Mouse (Mus musculus): Measurements from ENCODE around the gene Polr1d. TPM values are rescaled to one million over a fixed set of nuclear protein-coding genes. Genes with fewer than 3 reads are reported as not detected.

The Polr1d gene
- polyA plus RNA-seq, 1 experiment from 2014 or later: 114 TPM

DNA sequence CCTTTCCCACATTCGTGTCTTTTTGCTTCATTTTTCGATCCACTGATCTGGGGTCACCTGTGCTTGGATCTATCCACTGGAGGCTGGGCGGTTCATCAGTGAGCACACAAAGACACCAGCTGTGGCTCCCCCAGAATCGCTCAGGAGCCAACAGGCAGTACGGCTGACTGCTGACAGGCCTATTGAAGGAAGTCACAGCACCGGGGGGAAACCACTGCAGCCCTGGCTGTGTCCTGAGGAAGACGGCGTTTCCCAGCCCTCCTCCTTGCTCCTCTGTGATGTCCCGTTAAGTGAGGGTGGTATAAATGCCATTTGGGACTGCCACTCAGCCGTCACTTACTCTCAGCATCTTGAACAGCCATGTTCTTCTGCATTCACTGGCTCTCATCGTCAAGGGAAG, 30.9 kb upstream of the Polr1d start:
- no peak overlapping the region for H3K27ac ChIP-seq (replicated peaks)

DNA sequence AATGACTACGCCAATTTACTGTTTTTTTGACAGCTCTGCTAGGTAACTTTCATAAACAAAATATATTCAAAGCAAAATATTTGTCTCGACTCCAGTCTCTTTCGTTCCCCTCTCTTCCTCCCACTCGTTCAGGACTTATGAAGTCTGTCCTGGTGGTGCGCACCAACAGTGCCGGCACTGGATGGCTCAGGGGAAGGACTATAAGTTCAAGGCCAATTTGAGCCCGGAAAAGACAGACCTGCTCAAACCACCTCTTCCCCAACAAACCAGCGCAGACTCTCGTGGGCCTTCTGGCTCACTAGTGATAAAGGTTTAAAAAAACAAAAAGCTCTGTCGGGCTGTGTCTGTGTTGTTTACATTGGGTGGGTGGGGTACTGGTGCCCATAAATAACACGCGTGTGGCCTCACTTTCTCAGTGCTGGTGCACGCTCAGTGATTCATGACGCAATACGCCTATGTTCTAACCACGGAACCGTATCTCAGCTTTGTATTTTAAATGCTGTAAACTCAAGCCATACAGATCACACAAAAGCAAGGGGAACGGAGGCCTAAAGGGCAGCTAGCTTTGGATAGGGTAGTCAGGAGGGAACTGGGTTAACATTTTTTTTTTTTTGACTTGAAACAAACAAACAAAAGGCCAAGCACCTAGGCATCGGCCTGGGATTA, 27.2 kb upstream of the Polr1d start:
- ATAC-seq (replicated peaks): no peak
- no peak overlapping the region for H3K4me2 ChIP-seq (replicated peaks)
- H3K36me3 ChIP-seq: no peaks in the 10 kb centered on the region
- no peaks in the 10 kb centered on the region for H3K27me3 ChIP-seq
- no peak overlapping the region for H3K9ac ChIP-seq (replicated peaks)
- H3K4me1 ChIP-seq: peaks cover 15% of the 10 kb centered on the region
- H3K4me3 ChIP-seq: no peak overlapping the region
- no peaks in the 10 kb centered on the region for H3K9me3 ChIP-seq
- WGBS: 90% methylated on average over 19 of the region's 19 CpGs
- no peak overlapping the region for H3K27ac ChIP-seq (replicated peaks)

More for the DNA sequence above, 30.9 kb upstream of the Polr1d start:
- 54% methylated on average over 11 of the region's 11 CpGs for whole genome bisulfite sequencing
- Histone ChIP-seq H3K9me3 (no peaks in the 10 kb centered on the region), H3K4me1 (peaks cover 29% of the 10 kb centered on the region), H3K9ac (replicated peaks) (no peak overlapping the region), H3K4me2 (replicated peaks) (no peak overlapping the region), H3K36me3 (no peaks in the 10 kb centered on the region), H3K4me3 (no peak overlapping the region), H3K27me3 (no peaks in the 10 kb centered on the region)
- no peak for ATAC-seq (replicated peaks)

DNA sequence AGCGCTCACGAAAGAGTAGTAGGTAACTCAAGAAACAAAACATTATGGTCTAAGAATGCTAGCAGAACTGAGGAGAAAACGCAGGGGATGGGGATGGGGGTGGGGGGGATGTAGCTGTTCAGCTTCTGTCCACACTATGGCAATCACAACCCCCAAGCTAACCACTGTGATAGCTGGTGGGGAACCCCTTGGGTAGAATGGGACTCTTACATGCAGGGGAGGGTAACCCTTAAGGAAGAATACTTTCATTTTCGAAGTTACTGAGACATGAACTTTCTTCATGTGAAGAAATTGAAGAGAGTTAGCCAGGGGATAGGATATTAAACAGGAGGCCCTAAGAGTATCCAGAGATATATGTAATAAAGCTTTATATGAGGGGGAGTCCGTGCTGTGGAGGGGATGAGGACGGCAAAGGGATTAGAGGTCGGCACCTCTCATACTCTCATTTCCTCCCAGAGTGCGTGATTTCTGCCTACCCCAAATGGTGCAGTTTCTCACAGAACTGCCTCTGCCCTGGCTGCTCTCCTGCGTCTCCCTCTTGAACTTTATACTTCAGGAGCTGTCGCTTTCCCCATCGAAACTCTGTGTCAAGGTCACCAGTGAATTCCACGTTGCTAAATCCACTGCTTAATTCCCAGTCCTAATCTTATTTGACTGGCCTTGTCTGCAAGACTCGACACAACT, 25.9 kb upstream of the Polr1d start:
- 72% methylated on average over 13 of the region's 13 CpGs for WGBS
- no peak for ATAC-seq (replicated peaks)
- Histone ChIP-seq H3K4me1 (peaks cover 7% of the 10 kb centered on the region), H3K36me3 (no peaks in the 10 kb centered on the region), H3K4me2 (replicated peaks) (no peak overlapping the region), H3K9me3 (no peaks in the 10 kb centered on the region), H3K9ac (replicated peaks) (no peak overlapping the region), H3K4me3 (no peak overlapping the region), H3K27me3 (no peaks in the 10 kb centered on the region), H3K27ac (replicated peaks) (no peak overlapping the region)

DNA sequence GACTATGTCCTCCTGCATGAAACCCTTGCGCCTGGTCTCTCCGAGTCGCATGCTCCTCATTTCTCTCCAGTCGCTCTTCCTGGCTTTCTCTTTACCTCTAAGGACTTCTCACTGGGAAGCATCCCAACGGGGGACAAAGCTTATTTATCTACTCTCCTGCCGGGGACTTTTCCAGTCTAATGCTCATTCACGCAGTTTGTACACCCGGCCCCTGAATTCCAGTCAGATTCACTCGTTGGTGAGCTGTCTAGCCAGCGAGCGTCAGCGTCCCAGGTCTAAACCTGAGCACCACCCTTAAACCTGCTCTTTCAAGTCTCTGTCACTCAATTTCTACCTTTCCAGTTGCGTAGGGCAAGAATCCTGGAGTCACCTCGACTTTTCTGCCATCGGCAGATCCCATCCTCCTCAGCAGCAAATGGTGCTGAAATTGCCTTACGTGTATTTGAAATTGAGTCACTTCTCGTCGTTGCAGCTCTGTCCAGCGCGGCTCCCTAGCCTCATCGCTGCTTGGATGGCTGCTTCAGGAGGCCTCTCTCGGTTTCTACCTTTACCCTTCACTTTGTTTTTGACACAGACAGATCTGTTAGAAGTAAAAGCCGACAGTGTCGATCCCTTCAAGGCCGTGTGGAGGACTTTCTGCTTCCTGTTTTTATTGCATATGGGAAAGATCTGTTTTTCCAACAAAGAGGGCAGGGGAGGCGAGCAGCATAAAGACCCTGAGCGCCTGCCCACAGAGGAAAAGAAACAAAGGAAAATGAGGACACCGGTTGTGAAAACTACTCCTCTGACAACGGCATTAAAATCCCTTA, 25.1 kb upstream of the Polr1d start:
- Histone ChIP-seq H3K9me3 (no peaks in the 10 kb centered on the region), H3K27me3 (no peaks in the 10 kb centered on the region), H3K4me1 (peaks cover 4% of the 10 kb centered on the region), H3K4me3 (no peak overlapping the region), H3K9ac (replicated peaks) (no peak overlapping the region), H3K36me3 (no peaks in the 10 kb centered on the region), H3K27ac (replicated peaks) (no peak overlapping the region), H3K4me2 (replicated peaks) (no peak overlapping the region)
- no peak for ATAC-seq (replicated peaks)
- WGBS: 52% methylated on average over 29 of the region's 29 CpGs

DNA sequence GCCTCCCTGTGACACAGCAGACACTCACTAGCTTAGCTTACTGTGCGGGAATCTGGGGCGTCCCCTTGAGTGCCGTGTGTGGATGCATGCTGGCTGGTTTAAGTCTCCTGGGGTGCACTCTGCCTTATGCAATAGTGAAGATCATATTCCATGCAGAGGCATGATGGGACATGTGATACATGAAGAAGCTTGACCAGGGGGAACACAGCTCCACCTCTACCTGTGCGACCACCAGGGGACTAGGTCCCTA, 24.6 kb upstream of the Polr1d start:
- ATAC-seq (replicated peaks): 0 out of 2 replicates have a peak, but pooled peaks have one; percentile 46
- Histone ChIP-seq H3K9ac (replicated peaks) (no peak overlapping the region), H3K4me1 (peaks cover 4% of the 10 kb centered on the region), H3K36me3 (no peaks in the 10 kb centered on the region), H3K27me3 (no peaks in the 10 kb centered on the region), H3K4me3 (no peak overlapping the region), H3K4me2 (replicated peaks) (no peak overlapping the region), H3K27ac (replicated peaks) (no peak overlapping the region), H3K9me3 (no peaks in the 10 kb centered on the region)
- 68% methylated on average over 4 of the region's 4 CpGs for WGBS

DNA sequence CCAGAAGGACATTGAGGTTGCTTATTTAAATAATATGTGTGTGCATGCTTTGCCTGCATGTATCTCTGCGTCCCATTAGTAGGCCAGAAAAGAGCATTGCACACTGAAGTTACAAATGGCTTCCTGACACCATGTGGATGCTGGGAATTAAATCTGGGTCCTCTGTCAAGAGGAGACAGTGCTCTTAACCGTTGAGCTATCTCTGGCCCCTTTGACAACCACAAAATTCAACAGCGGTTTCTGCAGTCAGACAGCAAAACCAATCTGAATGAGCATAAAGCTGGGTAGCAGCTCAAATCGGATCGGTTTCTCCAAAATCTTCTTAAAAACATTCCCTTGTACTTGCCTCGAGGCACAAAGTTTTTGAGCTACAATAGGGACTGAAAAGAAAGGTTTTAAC, 23.8 kb upstream of the Polr1d start:
- no peaks in the 10 kb centered on the region for H3K27me3 ChIP-seq
- no peak overlapping the region for H3K27ac ChIP-seq (replicated peaks)
- no peak overlapping the region for H3K4me3 ChIP-seq
- ATAC-seq (replicated peaks): no peak
- no peaks in the 10 kb centered on the region for H3K9me3 ChIP-seq
- H3K36me3 ChIP-seq: no peaks in the 10 kb centered on the region
- H3K4me2 ChIP-seq (replicated peaks): no peak overlapping the region
- H3K9ac ChIP-seq (replicated peaks): no peak overlapping the region
- peaks cover 4% of the 10 kb centered on the region for H3K4me1 ChIP-seq
- WGBS: 79% methylated on average over 6 of the region's 6 CpGs

DNA sequence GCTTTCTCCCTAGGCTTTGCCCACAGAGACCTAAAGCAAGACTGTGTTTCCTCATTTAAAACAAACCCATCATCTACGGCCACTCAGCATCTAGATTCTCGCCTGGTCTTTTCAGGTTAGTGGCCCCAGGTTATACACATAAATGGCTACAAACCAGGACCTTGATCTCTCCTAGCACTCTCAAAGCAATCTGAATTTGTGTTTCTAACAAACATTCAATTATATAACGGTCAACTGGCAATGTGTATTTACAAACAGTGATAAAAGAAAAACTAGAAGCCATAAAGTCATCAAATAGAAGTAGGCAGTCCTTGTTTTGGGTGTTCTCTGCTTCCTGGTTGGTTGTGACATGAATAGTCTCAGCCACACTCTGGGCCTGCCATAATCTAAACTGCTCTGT, 23.4 kb upstream of the Polr1d start:
- no peaks in the 10 kb centered on the region for H3K27me3 ChIP-seq
- no peak overlapping the region for H3K4me3 ChIP-seq
- no peak overlapping the region for H3K9ac ChIP-seq (replicated peaks)
- ATAC-seq (replicated peaks): no peak
- H3K4me1 ChIP-seq: peaks cover 4% of the 10 kb centered on the region
- H3K36me3 ChIP-seq: no peaks in the 10 kb centered on the region
- no peak overlapping the region for H3K27ac ChIP-seq (replicated peaks)
- 81% methylated on average over 3 of the region's 3 CpGs for WGBS
- no peaks in the 10 kb centered on the region for H3K9me3 ChIP-seq
- H3K4me2 ChIP-seq (replicated peaks): no peak overlapping the region

DNA sequence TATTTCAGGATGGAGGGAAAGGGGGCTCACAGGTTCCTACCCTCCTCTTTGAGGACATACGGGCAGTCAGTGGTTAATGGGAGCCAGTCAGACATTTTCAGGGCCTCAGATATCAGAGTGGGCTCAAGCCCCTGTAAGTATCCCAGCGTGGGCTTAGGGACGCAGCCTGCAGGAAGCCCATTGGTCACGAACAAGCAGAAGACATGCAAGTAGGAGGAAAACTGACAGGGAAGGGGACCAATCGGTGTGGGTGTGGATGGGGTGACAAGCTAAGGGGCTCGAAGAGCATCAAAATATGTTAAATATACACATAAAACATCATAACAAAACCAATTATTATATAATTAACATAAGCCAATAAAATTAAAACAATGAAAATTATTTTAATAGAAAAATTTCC, 22.5 kb upstream of the Polr1d start:
- H3K9me3 ChIP-seq: no peaks in the 10 kb centered on the region
- H3K36me3 ChIP-seq: no peaks in the 10 kb centered on the region
- H3K4me2 ChIP-seq (replicated peaks): no peak overlapping the region
- 89% methylated on average over 6 of the region's 6 CpGs for WGBS
- H3K4me1 ChIP-seq: peaks cover 4% of the 10 kb centered on the region
- no peak for ATAC-seq (replicated peaks)
- H3K9ac ChIP-seq (replicated peaks): no peak overlapping the region
- H3K4me3 ChIP-seq: no peak overlapping the region
- H3K27ac ChIP-seq (replicated peaks): no peak overlapping the region
- no peaks in the 10 kb centered on the region for H3K27me3 ChIP-seq

DNA sequence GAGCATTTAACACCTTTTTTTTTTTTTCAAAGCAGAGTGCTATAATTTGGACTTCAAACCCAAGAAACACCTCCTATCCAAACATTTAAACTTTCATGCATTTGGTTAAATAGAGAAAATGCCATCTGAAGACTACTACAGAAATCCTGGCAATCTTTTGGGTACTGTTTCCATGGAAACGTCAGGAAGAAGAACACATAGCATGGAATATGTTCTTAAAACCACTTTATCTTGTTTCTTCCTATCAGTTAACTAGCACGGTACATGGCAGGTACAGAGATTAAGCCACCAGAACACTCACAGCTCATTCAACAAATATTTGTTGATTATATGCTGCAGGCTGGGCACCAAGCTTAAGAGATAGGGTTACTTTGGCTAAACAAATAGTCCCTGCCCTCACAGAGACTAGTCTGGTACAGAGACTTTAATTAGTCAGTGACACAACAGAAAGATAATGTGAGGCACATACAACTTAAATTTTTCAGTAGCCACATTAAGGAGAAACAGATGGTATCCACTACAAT, 22.0 kb upstream of the Polr1d start:
- Histone ChIP-seq H3K4me3 (no peak overlapping the region), H3K27ac (replicated peaks) (no peak overlapping the region), H3K4me1 (peaks cover 4% of the 10 kb centered on the region), H3K9ac (replicated peaks) (no peak overlapping the region), H3K36me3 (no peaks in the 10 kb centered on the region), H3K27me3 (no peaks in the 10 kb centered on the region), H3K4me2 (replicated peaks) (no peak overlapping the region), H3K9me3 (no peaks in the 10 kb centered on the region)
- no peak for ATAC-seq (replicated peaks)
- WGBS: 72% methylated on average over 2 of the region's 2 CpGs

DNA sequence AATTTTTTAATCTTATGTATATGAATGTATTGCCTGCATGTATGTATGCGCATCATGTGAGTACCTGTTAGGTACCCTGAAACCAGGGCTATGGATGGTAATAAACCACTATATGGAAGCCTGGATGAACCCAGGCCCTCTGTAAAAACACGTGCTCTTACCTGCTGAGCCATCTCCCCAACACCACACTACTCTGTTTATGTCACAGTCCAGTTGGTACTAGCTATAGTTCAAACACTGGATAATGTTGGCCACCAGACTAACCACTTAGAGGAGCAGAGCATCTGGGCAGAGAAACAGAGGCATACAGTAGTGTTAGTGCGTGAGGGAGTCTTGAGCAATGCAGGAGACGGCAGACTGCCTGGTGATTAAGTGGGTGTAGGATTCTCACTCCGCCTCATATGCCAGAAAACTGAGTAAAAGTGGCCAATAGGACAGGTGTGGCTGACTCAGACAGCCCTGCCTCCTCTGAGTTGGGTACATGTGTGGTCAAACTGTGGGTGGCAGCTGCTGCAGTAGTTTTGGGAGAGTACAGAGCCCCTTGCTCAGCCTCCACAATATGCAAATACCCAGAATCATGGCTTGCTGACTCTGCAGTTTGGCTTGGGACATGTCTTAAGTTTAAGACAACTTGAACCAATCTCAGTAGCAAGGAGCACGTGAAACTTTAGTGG, 21.1 kb upstream of the Polr1d start:
- H3K4me3 ChIP-seq: no peak overlapping the region
- H3K9ac ChIP-seq (replicated peaks): no peak overlapping the region
- 88% methylated on average over 6 of the region's 6 CpGs for WGBS
- H3K4me1 ChIP-seq: peaks cover 4% of the 10 kb centered on the region
- ATAC-seq (replicated peaks): no peak
- no peaks in the 10 kb centered on the region for H3K9me3 ChIP-seq
- no peak overlapping the region for H3K27ac ChIP-seq (replicated peaks)
- no peak overlapping the region for H3K4me2 ChIP-seq (replicated peaks)
- H3K36me3 ChIP-seq: no peaks in the 10 kb centered on the region
- no peaks in the 10 kb centered on the region for H3K27me3 ChIP-seq

DNA sequence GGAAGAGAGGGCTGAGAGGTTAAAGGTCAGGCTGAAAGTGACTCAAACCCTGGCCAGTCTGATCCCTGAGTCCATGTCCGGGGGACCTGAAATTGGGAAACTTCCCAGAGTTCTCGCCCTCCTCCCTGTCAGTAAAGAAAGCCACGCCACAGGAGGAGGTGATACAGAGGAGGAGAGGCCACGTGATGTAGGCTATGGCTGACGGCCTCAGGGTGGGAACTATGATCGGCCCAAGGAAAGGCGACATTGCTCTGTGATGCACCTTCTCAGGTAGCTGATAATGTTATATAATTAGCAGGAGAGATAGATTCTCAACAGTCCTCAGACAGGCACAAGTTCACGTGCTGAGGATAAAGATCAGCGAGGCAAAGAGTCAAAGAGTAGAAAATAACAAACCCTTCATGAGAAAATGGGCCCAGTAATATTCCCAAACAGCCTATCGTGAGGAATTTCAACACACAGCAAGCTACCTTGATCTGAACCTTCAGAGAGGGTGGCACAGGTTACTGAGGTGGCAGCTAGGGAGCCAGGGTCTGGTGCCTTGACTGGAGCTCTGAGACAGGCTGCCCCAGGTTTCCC, 20.0 kb upstream of the Polr1d start:
- no peak for ATAC-seq (replicated peaks)
- Histone ChIP-seq H3K27ac (replicated peaks) (no peak overlapping the region), H3K36me3 (no peaks in the 10 kb centered on the region), H3K4me3 (no peak overlapping the region), H3K9me3 (no peaks in the 10 kb centered on the region), H3K9ac (replicated peaks) (no peak overlapping the region), H3K4me1 (peaks cover 4% of the 10 kb centered on the region), H3K4me2 (replicated peaks) (no peak overlapping the region), H3K27me3 (no peaks in the 10 kb centered on the region)
- 85% methylated on average over 10 of the region's 10 CpGs for WGBS
